Mouse (Mus musculus) bone marrow macrophage, adult 2 months (primary cell): Measurements from ENCODE around the gene Arhgef12. TPM values are rescaled to one million over a fixed set of nuclear protein-coding genes. Genes with fewer than 3 reads are reported as not detected.

Experiments used
- H3K27ac ChIP-seq: 2 replicates; pipeline ENCODE4 v1.5.1; 2012; ENCODE audit warnings: low read depth, low read length; ENCODE audit not compliant: insufficient read depth
- H3K4me1 ChIP-seq: 2 replicates; pipeline ENCODE4 v1.6.1; 2012; ENCODE audit warnings: low read length; ENCODE audit not compliant: control insufficient read depth, insufficient read depth
- H3K4me3 ChIP-seq: 2 replicates; pipeline ENCODE4 v1.5.1; 2012; ENCODE audit warnings: mild to moderate bottlenecking, low read length, moderate library complexity; ENCODE audit not compliant: insufficient read depth
- CTCF ChIP-seq: IDR thresholded peaks from 2 replicates; pipeline ENCODE4 v1.5.1; 2012; ENCODE audit warnings: low read depth, mild to moderate bottlenecking, low read length, moderate library complexity
- POLR2A ChIP-seq: IDR thresholded peaks from 2 replicates; pipeline ENCODE4 v1.6.1; 2012; ENCODE audit warnings: mild to moderate bottlenecking, low read depth, low read length, borderline replicate concordance
- polyA plus RNA-seq: library from polyadenylated mRNA; stranded (reverse); fragments of >200 nt; gene quantifications from 2 replicates; pipeline ENCODE4 v1.2.4, GENCODE M21; 2012; ENCODE audit not compliant: missing spikeins, insufficient read depth, insufficient read length

Gene Arhgef12
- polyA plus RNA-seq, 1 experiment: 8.6 TPM

- H3K27ac ChIP-seq: no peak overlapping the region
- TF ChIP-seq POLR2A (no peak), CTCF (no peak)
- H3K4me1 ChIP-seq: peaks cover 5% of the 10 kb centered on the region; the same call in 1 of the 2 replicates
- no peak overlapping the region for H3K4me3 ChIP-seq
Measured at GRCm38 (mm10) chr9:43102931-43103330, 4.1 kb downstream of the Arhgef12 start.

DNA sequence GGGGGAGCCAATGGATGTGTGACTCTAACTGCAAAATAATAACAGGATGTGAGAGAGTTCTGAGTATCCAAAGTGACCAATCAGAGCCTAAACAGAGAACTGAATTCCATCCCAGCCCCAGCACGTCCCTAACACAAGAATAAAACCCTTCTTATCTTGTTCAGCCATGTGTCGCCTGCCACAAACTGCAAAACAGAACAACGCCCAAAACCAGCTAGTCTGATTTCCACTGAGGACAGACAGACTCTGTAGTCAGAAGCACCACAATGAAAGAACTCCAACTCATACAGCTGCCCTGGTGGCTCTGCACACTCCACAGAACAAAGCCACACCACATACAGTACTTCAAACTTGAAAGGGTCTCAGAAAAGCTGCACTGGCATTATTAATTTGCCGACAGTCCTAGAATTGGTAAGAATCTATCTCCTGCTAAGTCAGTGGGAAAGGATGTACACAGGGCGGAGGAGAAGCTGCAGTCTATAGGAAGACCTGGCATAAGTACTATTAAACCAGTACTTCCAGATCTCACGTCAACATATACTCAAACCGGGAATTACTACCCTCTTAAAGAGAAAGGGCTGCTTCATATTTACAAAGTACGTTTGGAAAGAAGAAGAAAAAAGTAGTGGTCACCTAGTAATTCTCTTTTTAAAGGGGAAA, 5.0 kb downstream of the Arhgef12 start:
- Histone ChIP-seq H3K4me1 (peaks cover 8% of the 10 kb centered on the region), H3K27ac (no peak overlapping the region), H3K4me3 (no peak overlapping the region)
- no peak for TF ChIP-seq POLR2A
- no peak for TF ChIP-seq CTCF

DNA sequence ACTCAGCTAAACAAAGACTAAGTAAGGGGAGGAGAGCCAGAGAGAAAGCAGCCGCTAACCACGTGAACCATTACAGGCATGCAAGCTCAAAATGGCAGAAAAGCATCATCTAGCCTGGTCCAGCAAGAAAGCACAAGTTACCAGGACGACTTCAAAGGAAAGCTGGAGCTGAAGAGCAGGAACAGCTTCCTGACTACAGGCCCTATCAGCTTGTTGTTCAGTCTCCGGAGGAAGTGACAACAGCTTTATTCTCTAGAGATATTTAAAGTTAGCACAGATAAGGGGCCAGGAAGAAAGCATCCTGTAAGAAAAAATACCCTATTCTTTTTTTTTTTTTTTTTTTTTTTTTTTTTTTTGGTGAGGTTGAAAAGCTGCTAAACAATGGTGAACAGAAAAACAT, 8.1 kb downstream of the Arhgef12 start:
- Histone ChIP-seq H3K4me1 (peaks cover 3% of the 10 kb centered on the region; the same call in 1 of the 2 replicates), H3K4me3 (no peak overlapping the region), H3K27ac (no peak overlapping the region)
- TF ChIP-seq CTCF: no peak
- TF ChIP-seq POLR2A: no peak

GRCm38 (mm10) chr9:43097801-43098557, 9.1 kb downstream of the Arhgef12 start:
- TF ChIP-seq CTCF (no peak), POLR2A (no peak)
- Histone ChIP-seq H3K4me1 (peaks cover 3% of the 10 kb centered on the region; the same call in 1 of the 2 replicates), H3K27ac (no peak overlapping the region), H3K4me3 (no peak overlapping the region)

GRCm38 (mm10) chr9:43096337-43096736, 10.7 kb downstream of the Arhgef12 start:
- Histone ChIP-seq H3K4me3 (no peak overlapping the region), H3K4me1 (peaks cover 3% of the 10 kb centered on the region; the same call in 1 of the 2 replicates), H3K27ac (no peak overlapping the region)
- no peak for TF ChIP-seq POLR2A
- no peak for TF ChIP-seq CTCF

- Histone ChIP-seq H3K27ac (no peak overlapping the region), H3K4me3 (no peak overlapping the region), H3K4me1 (peaks cover 5% of the 10 kb centered on the region)
- TF ChIP-seq POLR2A (no peak), CTCF (no peak)
Measured at GRCm38 (mm10) chr9:43094828-43095227, 12.2 kb downstream of the Arhgef12 start.

- no peak overlapping the region for H3K4me3 ChIP-seq
- no peak for TF ChIP-seq POLR2A
- no peak for TF ChIP-seq CTCF
- peaks cover 5% of the 10 kb centered on the region for H3K4me1 ChIP-seq
- no peak overlapping the region for H3K27ac ChIP-seq
Measured at GRCm38 (mm10) chr9:43093803-43094202, 13.2 kb downstream of the Arhgef12 start.

GRCm38 (mm10) chr9:43085686-43086285, 21.3 kb downstream of the Arhgef12 start:
- H3K4me1 ChIP-seq: peaks cover 2% of the 10 kb centered on the region
- H3K4me3 ChIP-seq: no peak overlapping the region
- TF ChIP-seq POLR2A (no peak), CTCF (no peak)
- no peak overlapping the region for H3K27ac ChIP-seq

GRCm38 (mm10) chr9:43084496-43085362, 22.3 kb downstream of the Arhgef12 start:
- no peak overlapping the region for H3K27ac ChIP-seq
- H3K4me3 ChIP-seq: no peak overlapping the region
- no peaks in the 10 kb centered on the region for H3K4me1 ChIP-seq
- no peak for TF ChIP-seq POLR2A
- TF ChIP-seq CTCF: no peak
